Mouse (Mus musculus) liver, postnatal 0 days (tissue): ENCODE measurements around the gene Igsf11. TPM values are rescaled to one million over a fixed set of nuclear protein-coding genes. Genes with fewer than 3 reads are reported as not detected.
"Not testable (repeated sequence)": the region's sequence is repeated elsewhere in the genome, so short reads cannot be mapped to it uniquely, and the experiment has no call there.

Source experiments
- ATAC-seq: fragments of 200-750 bp; cut with Nextera tagmentation; 2 replicates; pipeline ENCODE4 v1.8.0; 2017; ENCODE audit warnings: mild to moderate bottlenecking, moderate library complexity
- DNase-seq: peaks from one replicate; pipeline ENCODE4 v3.0.0-alpha.2; 2016
- H3K27ac ChIP-seq: fragments of 300-500 bp; sonication (generic); 2 replicates; pipeline ENCODE4 v1.5.1; 2014; ENCODE audit warnings: antibody characterized with exemption, moderate library complexity, mild to moderate bottlenecking, low read depth
- H3K27me3 ChIP-seq: fragments of 300-500 bp; sonication (generic); 2 replicates; pipeline ENCODE4 v1.6.1; 2014; ENCODE audit warnings: low read length, control low read depth, mixed read lengths; ENCODE audit not compliant: insufficient read depth
- H3K36me3 ChIP-seq: fragments of 300-500 bp; sonication (generic); replicated peaks from 2 replicates; pipeline ENCODE4 v1.6.1; 2014; ENCODE audit warnings: mild to moderate bottlenecking, control low read depth, low read length, moderate library complexity, mixed read lengths; ENCODE audit not compliant: insufficient read depth
- H3K4me1 ChIP-seq: fragments of 300-500 bp; sonication (generic); 2 replicates; pipeline ENCODE4 v1.6.1; 2014; ENCODE audit warnings: antibody characterized with exemption, mild to moderate bottlenecking, control low read depth; ENCODE audit not compliant: insufficient read depth
- H3K4me2 ChIP-seq: fragments of 300-500 bp; sonication (generic); 2 replicates; pipeline ENCODE4 v1.6.1; 2014; ENCODE audit warnings: low read depth, mild to moderate bottlenecking, low read length, moderate library complexity, mixed read lengths
- H3K4me3 ChIP-seq: fragments of 300-500 bp; sonication (generic); 2 replicates; pipeline ENCODE4 v1.5.1; 2014; ENCODE audit warnings: low read depth, low read length
- H3K9ac ChIP-seq: fragments of 300-500 bp; sonication (generic); replicated peaks from 2 replicates; pipeline ENCODE4 v1.6.1; 2014; ENCODE audit warnings: mild to moderate bottlenecking, moderate library complexity
- H3K9me3 ChIP-seq: fragments of 300-500 bp; sonication (generic); 2 replicates; pipeline ENCODE4 v1.6.1; 2016; ENCODE audit warnings: mild to moderate bottlenecking, control low read depth, low read length, mixed read lengths
- CTCF ChIP-seq: sonication (generic); IDR thresholded peaks from 2 replicates; pipeline ENCODE4 v1.5.1; 2016; ENCODE audit warnings: antibody characterized with exemption, low read depth
- EP300 ChIP-seq: IDR thresholded peaks from 2 replicates; pipeline ENCODE4 v1.6.1; 2016; ENCODE audit warnings: antibody characterized with exemption, low read depth, mild to moderate bottlenecking
- WGBS: fragments of 180-500 bp; shearing (Covaris S2); extraction: QIAGEN DNeasy Blood & Tissue Kit; methylation state at CpG from one replicate; pipeline ENCODE4 v1.1.7; 2014; ENCODE audit not compliant: insufficient replicate concordance; 5-methylcytosine and 5-hydroxymethylcytosine counted together
- polyA plus RNA-seq: library from polyadenylated mRNA; unstranded; fragments of >200 nt; fragmentation: Nextera tagmentation; extraction: Ambion mirVana; gene quantifications from 2 replicates; pipeline ENCODE4 v1.2.1, GENCODE M21; 2015

The Igsf11 gene
- polyA plus RNA-seq, 1 experiment from 2014 or later = 2.1 TPM

DNA sequence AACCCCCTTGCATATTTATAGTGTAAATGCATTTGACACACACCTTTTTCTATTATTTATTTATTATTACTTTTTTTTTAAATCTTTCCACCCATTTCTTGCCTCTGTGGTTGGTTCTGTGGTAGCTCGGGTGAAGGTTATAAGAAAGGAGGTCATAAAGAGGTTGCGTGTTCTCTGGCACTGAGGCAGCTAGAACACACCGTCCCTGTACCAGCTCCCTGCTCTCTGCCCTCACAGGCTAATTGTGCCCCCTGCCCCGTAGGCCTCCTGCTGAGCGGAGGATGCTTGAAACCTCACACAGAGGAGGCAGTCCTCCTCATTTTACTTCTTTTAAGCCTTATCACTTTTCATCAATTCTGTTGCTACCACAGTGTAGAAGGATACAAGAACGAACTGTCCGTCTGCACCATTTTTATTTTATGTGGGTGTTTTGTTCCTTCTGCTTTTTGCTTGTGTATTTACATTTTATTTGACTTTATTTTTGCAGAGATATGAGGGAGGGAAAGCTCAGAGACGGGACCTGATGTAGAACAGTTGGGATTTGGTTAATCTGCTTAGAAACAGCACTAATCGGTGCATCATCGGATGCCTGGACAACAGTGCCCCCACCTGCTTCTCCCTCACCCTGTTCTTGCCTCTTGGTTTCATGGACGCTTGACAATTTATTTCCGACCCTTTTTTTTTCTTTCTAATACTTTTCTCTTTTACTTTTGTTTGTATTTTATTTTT, 90.2 kb downstream of the Igsf11 start:
- TF ChIP-seq CTCF (no peak), EP300 (no peak)
- Histone ChIP-seq H3K4me2 (no peak overlapping the region), H3K4me1 (no peaks in the 10 kb centered on the region), H3K27me3 (no peaks in the 10 kb centered on the region), H3K9me3 (no peaks in the 10 kb centered on the region), H3K36me3 (no peaks in the 10 kb centered on the region), H3K27ac (no peak overlapping the region), H3K4me3 (no peak overlapping the region), H3K9ac (no peak overlapping the region)
- ATAC-seq (no peak), DNase-seq (no peak)
- 52% methylated on average over 12 of the region's 12 CpGs for WGBS

DNA sequence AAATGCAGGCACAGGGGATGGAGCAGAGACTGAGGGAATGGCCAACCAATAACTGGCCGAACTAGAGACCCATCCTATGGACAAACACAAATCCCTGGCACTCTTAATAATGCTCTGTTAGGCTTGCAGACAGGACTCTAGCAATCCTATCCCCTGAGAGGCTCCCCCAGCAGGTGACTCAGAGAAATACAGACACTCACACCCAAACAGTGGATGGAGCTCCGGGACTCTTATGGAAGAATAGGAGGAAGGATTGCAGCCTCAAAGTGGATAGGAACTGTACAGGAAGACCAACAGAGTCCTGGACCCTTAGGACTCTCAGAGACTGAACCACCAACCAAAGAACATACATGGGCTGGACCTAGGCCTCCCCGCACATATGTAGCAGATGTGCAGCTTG, 91.4 kb downstream of the Igsf11 start:
- not testable (repeated sequence) for H3K9ac ChIP-seq, DNase-seq
- 56% methylated on average over 3 of the region's 3 CpGs for WGBS

GRCm38 (mm10) chr16:38985411-38985810, 92.9 kb downstream of the Igsf11 start:
- no peak overlapping the region for H3K4me2 ChIP-seq
- TF ChIP-seq EP300 = no peak
- no peak for TF ChIP-seq CTCF
- WGBS = 54% methylated on average over 3 of the region's 3 CpGs
- no peaks in the 10 kb centered on the region for H3K9me3 ChIP-seq
- no peaks in the 10 kb centered on the region for H3K36me3 ChIP-seq
- H3K27me3 ChIP-seq = no peaks in the 10 kb centered on the region
- ATAC-seq (no peak), DNase-seq (no peak)
- H3K9ac ChIP-seq = no peak overlapping the region
- no peak overlapping the region for H3K27ac ChIP-seq
- no peak overlapping the region for H3K4me3 ChIP-seq
- H3K4me1 ChIP-seq = no peaks in the 10 kb centered on the region

More for the DNA sequence above, 91.4 kb downstream of the Igsf11 start:
- not testable (repeated sequence) for H3K36me3 ChIP-seq, H3K4me1 ChIP-seq, H3K4me3 ChIP-seq, H3K9me3 ChIP-seq, H3K27me3 ChIP-seq, H3K27ac ChIP-seq, H3K4me2 ChIP-seq, ATAC-seq

- DNase-seq (no peak), ATAC-seq (no peak)
- no peaks in the 10 kb centered on the region for H3K4me1 ChIP-seq
- H3K27me3 ChIP-seq = no peaks in the 10 kb centered on the region
- H3K9ac ChIP-seq = no peak overlapping the region
- no peak for TF ChIP-seq EP300
- TF ChIP-seq CTCF = no peak
- H3K4me3 ChIP-seq = no peak overlapping the region
- no peak overlapping the region for H3K27ac ChIP-seq
- WGBS = 50% methylated on average over 2 of the region's 2 CpGs
- no peak overlapping the region for H3K4me2 ChIP-seq
- no peaks in the 10 kb centered on the region for H3K9me3 ChIP-seq
- H3K36me3 ChIP-seq = no peaks in the 10 kb centered on the region
Observed at GRCm38 (mm10) chr16:38986410-38986809, 93.9 kb downstream of the Igsf11 start.

DNA sequence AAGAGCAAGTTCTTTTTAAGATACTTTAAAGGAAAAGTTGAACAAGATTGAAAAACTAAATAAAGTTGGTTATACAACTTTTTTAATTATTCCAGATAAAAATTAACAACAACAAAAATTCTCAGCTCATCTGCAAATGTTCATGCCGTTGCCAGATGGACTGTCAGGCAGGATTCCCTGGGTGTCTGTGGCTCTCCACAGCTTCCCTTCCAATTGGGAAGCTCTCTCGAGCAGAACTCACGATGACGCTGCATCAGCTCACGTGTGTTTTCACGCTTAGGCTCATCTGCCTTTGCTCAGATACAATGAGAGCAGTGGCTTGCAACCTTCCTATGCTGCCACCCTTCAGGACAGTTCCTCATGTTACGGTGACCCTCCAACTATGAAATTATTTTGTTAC, 101.2 kb downstream of the Igsf11 start:
- Histone ChIP-seq H3K27me3 (no peaks in the 10 kb centered on the region), H3K9me3 (no peaks in the 10 kb centered on the region), H3K9ac (no peak overlapping the region), H3K4me1 (no peaks in the 10 kb centered on the region), H3K36me3 (no peaks in the 10 kb centered on the region), H3K4me2 (no peak overlapping the region), H3K27ac (no peak overlapping the region), H3K4me3 (no peak overlapping the region)
- no peak for ATAC-seq
- no peak for TF ChIP-seq CTCF
- TF ChIP-seq EP300 = no peak
- WGBS = 82% methylated on average over 7 of the region's 7 CpGs
- DNase-seq = no peak

GRCm38 (mm10) chr16:38998496-38999258, 106.2 kb downstream of the Igsf11 start:
- Histone ChIP-seq H3K9ac (no peak overlapping the region), H3K4me2 (no peak overlapping the region), H3K4me1 (no peaks in the 10 kb centered on the region), H3K36me3 (no peaks in the 10 kb centered on the region), H3K27ac (no peak overlapping the region), H3K4me3 (no peak overlapping the region), H3K27me3 (no peaks in the 10 kb centered on the region), H3K9me3 (no peaks in the 10 kb centered on the region)
- TF ChIP-seq EP300 = no peak
- TF ChIP-seq CTCF = no peak
- ATAC-seq (no peak), DNase-seq (no peak)
- WGBS = 79% methylated on average over 6 of the region's 6 CpGs
